ENCODE assay signal across 8 mouse cellular contexts in genomic region chr8:57651689-57652455, GRCm38 (mm10). TPM values are rescaled to one million over a fixed set of nuclear protein-coding genes. Genes with fewer than 3 reads are reported as not detected.
DNase-seq lines count a peak whose midpoint lies in the region; ATAC-seq and TF ChIP-seq lines count a peak whose summit lies in the region.

No protein-coding gene starts in this region.

- H3K4me1 ChIP-seq in cerebellum, adult 2 months (ENCODE audit: control insufficient read depth, insufficient read depth, low read length): peaks cover 27% of the 10 kb centered on the region

- peak; percentile 28 to 30; a peak in 3 of 4 replicates for ATAC-seq in hematopoietic stem cell, adult 5-6 weeks (replicated peaks in 1 of 2; ENCODE audit: insufficient read depth in 1 of 2, low FRiP score in 2 of 2, low TSS enrichment in 1 of 2, low read depth in 1 of 2, poor library complexity in 2 of 2, severe bottlenecking in 2 of 2)

- WGBS in cerebellum, adult 2 months: under 1% methylated on average over 90 of the region's 91 CpGs

- no peaks in the 10 kb centered on the region for H3K27me3 ChIP-seq in cerebellum, adult 2 months (ENCODE audit: control insufficient read depth, insufficient read depth, low read length)

- DNase-seq in MN1 (ENCODE audit: low spot score): peak; percentile 75
- peak; percentile 82 to 85 for DNase-seq in cerebellum, adult 2 months
- DNase-seq in forelimb bud, embryonic 11.5 days (ENCODE audit: low read depth, low spot score): peak; percentile 52
- DNase-seq in layer of hippocampus, postnatal 14 days (ENCODE audit: low spot score in 2 of 2): peak; percentile 48 to 70
- peak; percentile 60 for DNase-seq in lung, postnatal 25 days (ENCODE audit: low spot score)
- peak; percentile 69 for DNase-seq in retina, postnatal 1 day
- peak; percentile 77 for DNase-seq in thymus, postnatal 4 days

- TF ChIP-seq POLR2A in cerebellum, adult 2 months (IDR thresholded peaks at IDR 0.05; ENCODE audit: borderline replicate concordance, insufficient read depth, low read length): 0 out of 2 replicates have a peak, but pooled peaks have one; percentile 17

- H3K4me3 ChIP-seq in cerebellum, adult 2 months (replicated peaks; ENCODE audit: insufficient read depth, low read depth, low read length): peak overlapping the region; percentile 94

- H3K27ac ChIP-seq in cerebellum, adult 2 months (ENCODE audit: insufficient read depth, low read length): peak overlapping the region; percentile 93

- no peak for TF ChIP-seq CTCF in cerebellum, adult 2 months (IDR thresholded peaks at IDR 0.05; ENCODE audit: borderline replicate concordance, insufficient read depth, low read depth, low read length)

RNA-seq across cellular contexts. Expression of gene Galnt7, which starts 1.0 kb away (rescaled TPM):
- 20.8 and 20.9 TPM in 2 replicates for polyA plus RNA-seq in cerebellum, adult 2 months (2012; rRNA removed)
- total RNA-seq in hematopoietic stem cell, adult 5-6 weeks (2017): 17.9 and 18.8 TPM in 2 replicates
- total RNA-seq in layer of hippocampus, postnatal 14 days (2021): 10 to 100 TPM in 1 of 2 experiments, 1 to 10 TPM in 1; 9.4 to 10.9 TPM

Comparison
In these comparisons a context has a peak if more than half of its experiments do, and no peak if none do; other contexts are left out.
1. Peak in every context shown above with its lines: DNase-seq, ATAC-seq, H3K4me3 ChIP-seq and H3K27ac ChIP-seq.